In genomic region chr11:101763723-101764122, GRCm38 (mm10) we compare ENCODE assay signal across 8 mouse cellular contexts. TPM values are rescaled to one million over a fixed set of nuclear protein-coding genes. Genes with fewer than 3 reads are reported as not detected.
A peak's percentile ranks its signal among the peaks of the same experiment; 100 is the strongest.
DNase-seq lines count a peak whose midpoint lies in the region; TF ChIP-seq lines count a peak whose summit lies in the region.

No protein-coding gene starts in this region.

- WGBS in kidney, adult 2 months: 48% methylated on average over 7 of the region's 7 CpGs
- WGBS in forebrain, embryonic 10.5 days: 73% methylated on average over 7 of the region's 7 CpGs

- peak; percentile 49 for DNase-seq in kidney, adult 2 months
- no peak for DNase-seq in kidney, postnatal 10 days
- DNase-seq in A20 (ENCODE audit: low read depth, low spot score) (peak; percentile 68), ES-CJ7 (ENCODE audit: low read depth, low spot score) (peak; percentile 81)
- peak; percentile 60 for DNase-seq in embryo, embryonic 9.5 days (ENCODE audit: extremely low spot score)
- DNase-seq in forebrain, embryonic 10.5 days (ENCODE audit: extremely low spot score, low spot score): no peak
- DNase-seq in adrenal gland, postnatal 14 days: no peak

- peaks cover 7% of the 10 kb centered on the region for H3K36me3 ChIP-seq in kidney, adult 2 months (ENCODE audit: control insufficient read depth, insufficient read depth, low read length)
- peaks cover 96% of the 10 kb centered on the region for H3K36me3 ChIP-seq in megakaryocyte, embryonic 14.5 days (replicated peaks; ENCODE audit: low read length)
- H3K36me3 ChIP-seq in forebrain, embryonic 10.5 days (replicated peaks): peaks cover 96% of the 10 kb centered on the region

- no peaks in the 10 kb centered on the region for H3K9me3 ChIP-seq in megakaryocyte, embryonic 14.5 days
- H3K9me3 ChIP-seq in forebrain, embryonic 10.5 days: no peaks in the 10 kb centered on the region

- TF ChIP-seq POLR2A in kidney, adult 2 months (IDR thresholded peaks at IDR 0.05; ENCODE audit: low read depth, low read length): no peak

- H3K4me1 ChIP-seq in kidney, adult 2 months (ENCODE audit: control insufficient read depth, insufficient read depth, low read length): no peaks in the 10 kb centered on the region
- peaks cover 18% of the 10 kb centered on the region for H3K4me1 ChIP-seq in megakaryocyte, embryonic 14.5 days
- 0 out of 2 replicates have a peak, but pooled peaks cover 6% of the 10 kb centered on the region for H3K4me1 ChIP-seq in forebrain, embryonic 10.5 days

- no peaks in the 10 kb centered on the region for H3K27me3 ChIP-seq in kidney, adult 2 months (replicated peaks; ENCODE audit: control insufficient read depth, insufficient read depth, low read length)
- no peaks in the 10 kb centered on the region for H3K27me3 ChIP-seq in megakaryocyte, embryonic 14.5 days (replicated peaks)
- no peaks in the 10 kb centered on the region for H3K27me3 ChIP-seq in forebrain, embryonic 10.5 days (ENCODE audit: poor library complexity, severe bottlenecking)

- H3K27ac ChIP-seq in kidney, adult 2 months (ENCODE audit: insufficient read depth, low read depth, low read length): no peak overlapping the region
- H3K27ac ChIP-seq in forebrain, embryonic 10.5 days: no peak overlapping the region

- H3K4me3 ChIP-seq in kidney, adult 2 months (ENCODE audit: insufficient read depth, low read depth, low read length): no peak overlapping the region
- peak overlapping the region; percentile 15 for H3K4me3 ChIP-seq in megakaryocyte, embryonic 14.5 days (replicated peaks)
- no peak overlapping the region for H3K4me3 ChIP-seq in forebrain, embryonic 10.5 days

- peak; percentile 67 for TF ChIP-seq CTCF in kidney, adult 2 months (conservative IDR thresholded peaks at IDR 0.05; ENCODE audit: insufficient read depth, insufficient read length, low read depth, low read length)

RNA-seq across cellular contexts. Expression of gene Etv4, which starts 21.4 kb away (rescaled TPM):
- polyA plus RNA-seq in kidney, adult 2 months (2012; rRNA removed): 1.1 and 1.3 TPM in 2 replicates
- polyA plus RNA-seq in megakaryocyte, embryonic 14.5 days (2012; ENCODE audit: insufficient read depth, low replicate concordance): 12.0 and 22.5 TPM in 2 replicates
- 10.2 and 15.0 TPM in 2 replicates for polyA plus RNA-seq in forebrain, embryonic 10.5 days (2016; fragmentation: Nextera tagmentation; extraction: Ambion mirVana)
- total RNA-seq in adrenal gland, postnatal 14 days (2021): 3.0 and 3.6 TPM in 2 replicates

RNA-seq across cellular contexts. Expression of gene Dhx8, which starts 31.0 kb away (rescaled TPM):
- 9.8 and 10.6 TPM in 2 replicates for polyA plus RNA-seq in kidney, adult 2 months (2012; rRNA removed)
- polyA plus RNA-seq in megakaryocyte, embryonic 14.5 days (2012; ENCODE audit: insufficient read depth, low replicate concordance): 0.63 and 3.8 TPM in 2 replicates
- 44.7 and 51.2 TPM in 2 replicates for polyA plus RNA-seq in forebrain, embryonic 10.5 days (2016; fragmentation: Nextera tagmentation; extraction: Ambion mirVana)
- 24.6 and 27.8 TPM in 2 replicates for total RNA-seq in adrenal gland, postnatal 14 days (2021)

Comparison
In these comparisons a context has a peak if more than half of its experiments do, and no peak if none do; other contexts are left out.
1. DNase-seq: peak in kidney, adult 2 months (single experiment), A20 (single experiment), ES-CJ7 (single experiment) and embryo, embryonic 9.5 days (single experiment); none in kidney, postnatal 10 days (single experiment), forebrain, embryonic 10.5 days (single experiment) and adrenal gland, postnatal 14 days (single experiment).